Mouse (Mus musculus) lung, postnatal 0 days (tissue): ENCODE results near the gene Rfc2. TPM values are rescaled to one million over a fixed set of nuclear protein-coding genes. Genes with fewer than 3 reads are reported as not detected.

ENCODE experiments used
- ATAC-seq: fragments of 200-750 bp; cut with Nextera tagmentation; 2 replicates; pipeline ENCODE4 v1.8.0; 2017; ENCODE audit warnings: moderate library complexity
- DNase-seq: peaks from one replicate; pipeline ENCODE4 v3.0.0-alpha.2; 2016; ENCODE audit warnings: low spot score
- H3K27ac ChIP-seq: fragments of 300-500 bp; sonication (generic); 2 replicates; pipeline ENCODE4 v1.5.1; 2014; ENCODE audit warnings: antibody characterized with exemption, mild to moderate bottlenecking, low read length, mixed read lengths
- H3K27me3 ChIP-seq: fragments of 300-500 bp; sonication (generic); replicated peaks from 2 replicates; pipeline ENCODE4 v1.6.1; 2014; ENCODE audit warnings: low read length, mixed read lengths; ENCODE audit not compliant: insufficient read depth
- H3K36me3 ChIP-seq: fragments of 300-500 bp; sonication (generic); 2 replicates; pipeline ENCODE4 v1.6.1; 2014; ENCODE audit warnings: low read length, mixed read lengths; ENCODE audit not compliant: insufficient read depth
- H3K4me1 ChIP-seq: fragments of 300-500 bp; sonication (generic); 2 replicates; pipeline ENCODE4 v1.6.1; 2014; ENCODE audit warnings: antibody characterized with exemption, low read depth, low read length, mixed read lengths; ENCODE audit not compliant: insufficient read depth
- H3K4me2 ChIP-seq: fragments of 300-500 bp; sonication (generic); replicated peaks from 2 replicates; pipeline ENCODE4 v1.6.1; 2014; ENCODE audit warnings: low read depth, mild to moderate bottlenecking, low read length, moderate library complexity, mixed read lengths
- H3K4me3 ChIP-seq: fragments of 300-500 bp; sonication (generic); 2 replicates; pipeline ENCODE4 v1.5.1; 2014; ENCODE audit warnings: low read depth, low read length
- H3K9ac ChIP-seq: fragments of 300-500 bp; sonication (generic); replicated peaks from 2 replicates; pipeline ENCODE4 v1.6.1; 2014; ENCODE audit warnings: low read depth, mild to moderate bottlenecking
- H3K9me3 ChIP-seq: fragments of 300-500 bp; sonication (generic); 2 replicates; pipeline ENCODE4 v1.6.1; 2016; ENCODE audit warnings: low read length, mixed read lengths
- CTCF ChIP-seq: IDR thresholded peaks from 2 replicates; pipeline ENCODE4 v1.5.1; 2016; ENCODE audit warnings: antibody characterized with exemption, mild to moderate bottlenecking
- EP300 ChIP-seq: IDR thresholded peaks from 2 replicates; pipeline ENCODE4 v1.6.1; 2016; ENCODE audit warnings: antibody characterized with exemption, mild to moderate bottlenecking, control low read depth
- WGBS: fragments of 180-500 bp; shearing (Covaris S2); extraction: QIAGEN DNeasy Blood & Tissue Kit; methylation state at CpG from one replicate; pipeline ENCODE4 v1.1.7; 2014; 5-methylcytosine and 5-hydroxymethylcytosine counted together
- polyA plus RNA-seq: library from polyadenylated mRNA; unstranded; fragments of >200 nt; fragmentation: Nextera tagmentation; extraction: Ambion mirVana; gene quantifications from 2 replicates; pipeline ENCODE4 v1.2.1, GENCODE M21; 2015

Gene Rfc2
- polyA plus RNA-seq, 1 experiment from 2014 or later, result 84.4 TPM

DNA sequence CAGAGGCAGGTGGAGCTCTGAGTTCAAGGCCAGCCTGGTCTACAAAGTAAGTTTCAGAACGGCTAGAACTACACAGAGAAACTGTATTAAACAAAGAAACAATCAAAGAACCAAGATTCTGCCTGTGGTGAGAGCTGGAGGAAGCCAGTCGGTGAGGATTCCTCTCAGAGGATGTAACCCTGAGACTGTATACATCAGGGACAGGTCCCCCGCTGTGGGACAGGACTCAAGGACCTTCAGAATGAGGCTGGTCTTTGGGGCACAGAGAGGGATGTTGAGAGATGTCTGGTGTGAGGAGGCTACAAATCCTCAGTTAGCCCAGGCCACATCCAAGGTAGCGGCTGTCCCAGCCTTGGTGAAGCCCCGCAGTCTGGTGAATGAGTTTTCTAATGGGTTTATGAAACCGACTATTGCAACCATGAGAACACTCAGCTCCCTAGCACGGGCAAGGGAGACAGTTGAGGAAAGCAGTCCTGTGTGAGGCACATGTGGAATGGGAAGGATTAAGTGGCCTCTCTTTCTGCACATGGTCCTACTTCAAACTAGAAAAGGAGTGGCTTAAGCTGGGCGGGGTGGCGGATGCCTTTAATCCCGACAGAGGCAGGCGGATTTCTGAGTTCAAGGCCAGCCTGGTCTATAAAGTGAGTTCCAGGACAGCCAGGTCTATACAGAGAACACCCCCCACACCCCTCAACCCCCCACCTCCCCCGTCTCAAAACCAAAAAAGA, 28.9 kb downstream of the Rfc2 start:
- Histone ChIP-seq H3K36me3 (no peaks in the 10 kb centered on the region), H3K4me3 (no peak overlapping the region), H3K4me2 (no peak overlapping the region), H3K9ac (no peak overlapping the region), H3K9me3 (no peaks in the 10 kb centered on the region), H3K4me1 (no peaks in the 10 kb centered on the region), H3K27me3 (no peaks in the 10 kb centered on the region), H3K27ac (no peak overlapping the region)
- no peak for ATAC-seq
- TF ChIP-seq CTCF (no peak), EP300 (no peak)
- 83% methylated on average over 12 of the region's 12 CpGs for WGBS
- DNase-seq, result no peak

DNA sequence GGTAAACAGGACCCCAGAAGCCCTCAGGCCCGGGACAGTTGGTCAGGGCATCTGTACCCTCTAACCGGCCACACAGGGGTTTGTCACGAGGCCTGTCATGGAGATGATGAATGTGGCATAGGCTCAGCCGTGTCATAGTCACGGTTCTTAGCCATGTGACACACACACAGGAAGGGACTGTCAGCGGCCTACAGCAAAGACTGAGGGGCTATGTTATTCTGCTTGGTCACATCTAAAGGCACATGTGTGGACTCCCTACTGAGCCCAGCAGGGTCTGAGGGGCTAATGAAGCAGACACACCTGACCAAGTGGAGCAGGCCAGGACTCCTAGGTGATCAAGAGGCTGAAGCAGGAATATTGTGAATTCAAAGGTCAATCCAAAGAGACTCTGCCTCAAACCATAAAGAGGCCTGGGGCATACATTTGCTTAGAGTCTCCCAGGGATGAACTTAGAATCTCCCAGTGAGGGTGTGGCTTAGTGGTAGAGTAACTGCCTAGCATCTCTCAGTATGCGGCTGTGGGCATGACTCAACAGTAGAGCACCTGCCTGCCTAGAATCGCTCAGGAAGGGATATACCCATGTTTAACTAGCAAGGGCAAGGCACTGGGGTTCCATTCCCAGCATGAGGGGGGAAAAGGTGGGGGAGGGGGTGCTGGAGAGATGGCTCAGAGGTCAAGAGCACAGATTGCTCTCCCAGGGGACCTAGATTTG, 30.8 kb downstream of the Rfc2 start:
- Histone ChIP-seq H3K27me3 (no peaks in the 10 kb centered on the region), H3K4me3 (no peak overlapping the region), H3K27ac (no peak overlapping the region), H3K36me3 (no peaks in the 10 kb centered on the region), H3K9ac (no peak overlapping the region), H3K9me3 (no peaks in the 10 kb centered on the region), H3K4me1 (no peaks in the 10 kb centered on the region; the same call in 1 of the 2 replicates), H3K4me2 (no peak overlapping the region)
- TF ChIP-seq CTCF (no peak), EP300 (no peak)
- WGBS, result 40% methylated on average over 8 of the region's 8 CpGs
- ATAC-seq, result peak; percentile 7; the same call in 1 of the 2 replicates
- DNase-seq, result no peak

DNA sequence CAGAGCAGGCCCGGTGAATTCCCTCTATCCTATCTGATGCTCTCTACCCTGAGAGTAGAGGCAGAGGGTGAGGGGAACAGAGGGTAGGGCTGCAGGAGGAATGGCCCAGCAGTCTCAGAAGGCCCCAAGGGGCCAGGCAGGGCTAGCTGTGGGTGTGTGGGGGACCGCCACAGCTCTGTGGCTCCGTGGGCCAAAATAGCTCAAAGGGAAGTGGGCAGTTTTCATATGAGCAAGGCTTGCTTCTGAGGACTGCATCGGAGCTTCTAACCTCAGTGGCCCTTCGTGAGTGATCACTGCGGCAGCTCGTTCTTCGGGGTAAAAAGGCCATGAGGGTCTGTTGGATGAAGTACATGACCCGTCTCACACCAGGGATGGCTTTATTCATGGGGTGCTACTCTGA, 32.6 kb downstream of the Rfc2 start:
- no peak overlapping the region for H3K9ac ChIP-seq
- no peaks in the 10 kb centered on the region; the same call in 1 of the 2 replicates for H3K4me1 ChIP-seq
- DNase-seq (no peak), ATAC-seq (no peak)
- WGBS, result 77% methylated on average over 9 of the region's 9 CpGs
- no peaks in the 10 kb centered on the region for H3K27me3 ChIP-seq
- TF ChIP-seq EP300 (no peak), CTCF (no peak)
- no peak overlapping the region for H3K4me3 ChIP-seq
- no peaks in the 10 kb centered on the region for H3K9me3 ChIP-seq
- no peak overlapping the region for H3K4me2 ChIP-seq
- no peak overlapping the region for H3K27ac ChIP-seq
- peaks cover 12% of the 10 kb centered on the region for H3K36me3 ChIP-seq

DNA sequence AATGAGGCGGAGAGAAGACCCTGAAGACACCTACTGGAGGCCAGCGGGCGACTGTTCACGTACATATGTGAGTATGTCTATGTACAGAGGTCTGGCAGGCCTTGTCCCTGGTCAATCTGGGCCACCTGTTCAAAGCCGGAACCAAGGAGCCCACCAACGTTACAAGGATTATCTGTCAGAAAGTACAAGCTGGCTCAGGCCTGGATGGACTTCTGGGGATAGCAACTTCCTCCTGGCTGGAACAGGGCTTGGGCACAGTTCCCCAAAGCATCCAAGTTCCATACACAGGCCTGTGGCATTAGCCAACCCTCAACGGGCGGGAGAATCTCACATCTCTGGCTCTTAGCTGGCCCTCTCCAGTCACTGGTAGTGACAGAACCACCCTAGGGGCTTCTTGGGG, 33.1 kb downstream of the Rfc2 start:
- ATAC-seq (no peak), DNase-seq (no peak)
- peaks cover 18% of the 10 kb centered on the region for H3K36me3 ChIP-seq
- H3K4me2 ChIP-seq, result no peak overlapping the region
- no peak overlapping the region for H3K9ac ChIP-seq
- H3K27ac ChIP-seq, result no peak overlapping the region
- H3K9me3 ChIP-seq, result no peaks in the 10 kb centered on the region
- TF ChIP-seq CTCF, result no peak
- TF ChIP-seq EP300, result no peak
- H3K4me3 ChIP-seq, result no peak overlapping the region
- 83% methylated on average over 8 of the region's 8 CpGs for WGBS
- H3K27me3 ChIP-seq, result no peaks in the 10 kb centered on the region
- H3K4me1 ChIP-seq, result no peaks in the 10 kb centered on the region; the same call in 1 of the 2 replicates

DNA sequence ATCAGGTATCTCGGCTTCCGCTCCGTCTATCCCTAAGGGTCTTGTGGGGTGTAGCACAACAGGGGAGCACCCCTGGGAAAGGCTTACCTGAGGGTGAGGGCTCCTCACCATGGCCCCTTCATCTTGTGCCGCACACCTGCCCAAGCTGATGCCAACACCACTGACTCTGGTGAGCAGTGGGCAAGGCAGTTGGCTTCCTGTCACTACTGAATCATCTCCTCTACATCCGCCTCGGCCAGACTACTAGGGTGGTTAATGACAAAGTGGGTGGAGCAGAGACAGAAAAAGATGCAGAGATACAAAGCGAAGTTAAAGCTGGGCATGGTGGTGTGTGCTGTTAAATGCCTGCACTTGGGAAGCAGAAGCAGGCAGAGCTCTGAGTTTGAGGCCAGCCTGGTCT, 33.6 kb downstream of the Rfc2 start, which contains the start of gene Lat2:
TSS of gene Lat2 (minus strand) at position 224 of the 400 bp plus-strand sequence.
- WGBS, result 72% methylated on average over 7 of the region's 7 CpGs
- Histone ChIP-seq H3K4me3 (no peak within 1 kb of the TSS), H3K4me1 (no peaks in the 10 kb centered on the region; the same call in 1 of the 2 replicates), H3K9ac (no peak within 1 kb of the TSS), H3K4me2 (no peak within 1 kb of the TSS), H3K27ac (no peak within 1 kb of the TSS), H3K36me3 (peaks cover 23% of the 10 kb centered on the region), H3K27me3 (no peaks in the 10 kb centered on the region), H3K9me3 (no peaks in the 10 kb centered on the region)
- ATAC-seq (no peak), DNase-seq (no peak)
- no peak for TF ChIP-seq CTCF
- no peak for TF ChIP-seq EP300

DNA sequence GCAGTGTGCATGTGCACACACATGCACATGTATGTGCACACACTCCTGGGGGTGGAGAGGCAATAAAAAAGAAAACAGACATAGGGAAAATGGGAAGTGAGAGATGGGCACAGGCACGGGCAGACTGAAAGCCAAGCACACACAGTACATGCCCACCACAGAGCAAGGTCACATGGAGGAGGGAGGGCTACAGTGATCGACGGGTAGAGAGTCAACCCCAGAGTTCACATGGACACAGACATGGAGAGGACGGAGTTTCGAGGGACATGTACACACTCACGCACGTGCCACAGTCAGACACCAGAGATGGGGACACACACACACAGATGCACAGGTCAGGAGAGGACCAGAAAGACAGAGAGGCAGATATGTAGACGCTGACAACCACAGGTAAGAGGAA, 34.2 kb downstream of the Rfc2 start:
- H3K36me3 ChIP-seq, result peaks cover 28% of the 10 kb centered on the region
- no peaks in the 10 kb centered on the region for H3K9me3 ChIP-seq
- H3K27me3 ChIP-seq, result no peaks in the 10 kb centered on the region
- no peak overlapping the region for H3K9ac ChIP-seq
- TF ChIP-seq EP300, result no peak
- no peak for TF ChIP-seq CTCF
- H3K4me2 ChIP-seq, result no peak overlapping the region
- no peak overlapping the region for H3K27ac ChIP-seq
- 73% methylated on average over 8 of the region's 8 CpGs for WGBS
- H3K4me3 ChIP-seq, result no peak overlapping the region
- no peak for ATAC-seq
- DNase-seq, result no peak
- no peaks in the 10 kb centered on the region; the same call in 1 of the 2 replicates for H3K4me1 ChIP-seq
